Mouse (Mus musculus) CH12.LX (cell line): ENCODE measurements around the gene Tmprss4. TPM values are rescaled to one million over a fixed set of nuclear protein-coding genes. Genes with fewer than 3 reads are reported as not detected.

Source experiments
- DNase-seq: peaks from one replicate; pipeline ENCODE4 v3.0.0-alpha.2; 2013; ENCODE audit errors: extremely low read depth
- H3K27ac ChIP-seq: 2 replicates; pipeline ENCODE4 v1.5.1; 2012; ENCODE audit warnings: low read depth, mild to moderate bottlenecking, control low read depth, moderate library complexity; ENCODE audit not compliant: insufficient read depth
- H3K27me3 ChIP-seq: replicated peaks from 2 replicates; pipeline ENCODE3; 2012; ENCODE audit warnings: inconsistent platforms
- H3K36me3 ChIP-seq, 2 experiments: replicated peaks in 1 of 2; 2 replicates each; pipeline versions ENCODE3 to v1.6.1; 2012; ENCODE audit warnings: inconsistent platforms in 1 of 2, low read length in 1 of 2, mild to moderate bottlenecking in 1 of 2, mixed read lengths in 1 of 2, moderate library complexity in 1 of 2; ENCODE audit not compliant: control insufficient read depth in 1 of 2, insufficient read depth in 1 of 2
- H3K4me1 ChIP-seq, 2 experiments: 2 replicates each; pipeline ENCODE4 v1.6.1; 2012; ENCODE audit warnings: inconsistent platforms in 1 of 2, moderate library complexity in 1 of 2; ENCODE audit not compliant: insufficient read depth in 2 of 2, control insufficient read depth in 1 of 2
- H3K4me2 ChIP-seq: 2 replicates; pipeline ENCODE4 v1.6.1; 2012; ENCODE audit warnings: low read depth, mild to moderate bottlenecking, control low read depth; ENCODE audit not compliant: poor library complexity, insufficient read depth, severe bottlenecking
- H3K4me3 ChIP-seq, 3 experiments: fragments of 150-350 bp in 1 of 3; sonication (generic) in 1 of 3; replicated peaks in 1 of 3; 2 replicates each; pipeline versions ENCODE3 to v1.5.1; 2011 to 2012; ENCODE audit warnings: low read depth in 2 of 3, low read length in 2 of 3, mild to moderate bottlenecking in 2 of 3, moderate library complexity in 2 of 3, control low read depth in 1 of 3, improper control_type of control experiment in 1 of 3, inconsistent platforms in 1 of 3, mixed read lengths in 1 of 3; ENCODE audit not compliant: poor library complexity in 1 of 3
- H3K79me2 ChIP-seq: replicated peaks from 2 replicates; pipeline ENCODE4 v1.6.1; 2012; ENCODE audit warnings: mild to moderate bottlenecking, moderate library complexity; ENCODE audit not compliant: control insufficient read depth, poor library complexity, insufficient read depth, severe bottlenecking; ENCODE audit errors: extremely low read depth
- H3K9ac ChIP-seq: 2 replicates; pipeline ENCODE4 v1.6.1; 2012; ENCODE audit warnings: low read depth, mild to moderate bottlenecking, control low read depth, moderate library complexity; ENCODE audit not compliant: insufficient read depth
- H3K9me3 ChIP-seq: replicated peaks from 2 replicates; pipeline ENCODE3; 2012; ENCODE audit warnings: low read length, inconsistent platforms, mixed read lengths
- BHLHE40 ChIP-seq: IDR thresholded peaks from 2 replicates; pipeline ENCODE4 v1.6.1; 2011; ENCODE audit warnings: mild to moderate bottlenecking, low read depth, low read length, improper control_type of control experiment
- CHD2 ChIP-seq: IDR thresholded peaks from 2 replicates; pipeline ENCODE4 v1.6.1; 2011; ENCODE audit warnings: low read length, improper control_type of control experiment
- ELF1 ChIP-seq: IDR thresholded peaks from 2 replicates; pipeline ENCODE4 v1.6.1; 2014; ENCODE audit warnings: low read depth, mild to moderate bottlenecking, inconsistent platforms, low read length, improper control_type of control experiment
- EP300 ChIP-seq: IDR thresholded peaks from 2 replicates; pipeline ENCODE4 v1.6.1; 2011; ENCODE audit warnings: low read length, improper control_type of control experiment
- HCFC1 ChIP-seq: IDR thresholded peaks from 2 replicates; pipeline ENCODE4 v1.6.1; 2012; ENCODE audit warnings: low read depth, mild to moderate bottlenecking, inconsistent platforms, low read length, improper control_type of control experiment
- IRF4 ChIP-seq: IDR thresholded peaks from 2 replicates; pipeline ENCODE4 v1.6.1; 2014; ENCODE audit warnings: low read depth, mild to moderate bottlenecking, inconsistent platforms, low read length, improper control_type of control experiment
- JUN ChIP-seq: IDR thresholded peaks from 2 replicates; pipeline ENCODE4 v1.6.1; 2011; ENCODE audit warnings: low read depth, mild to moderate bottlenecking, low read length, improper control_type of control experiment, moderate library complexity; ENCODE audit not compliant: insufficient read depth
- NELFE ChIP-seq: IDR thresholded peaks from 2 replicates; pipeline ENCODE4 v1.6.1; 2011; ENCODE audit warnings: low read depth, low read length, improper control_type of control experiment
- POLR2A ChIP-seq: IDR thresholded peaks from 2 replicates; pipeline ENCODE4 v1.6.1; 2011; ENCODE audit warnings: low read depth, mild to moderate bottlenecking, improper control_type of control experiment, low read length
- POLR2AphosphoS2 ChIP-seq: IDR thresholded peaks from 2 replicates; pipeline ENCODE4 v1.6.1; 2011; ENCODE audit warnings: low read depth, low read length, improper control_type of control experiment
- RAD21 ChIP-seq: IDR thresholded peaks from 2 replicates; pipeline ENCODE4 v1.6.1; 2011; ENCODE audit warnings: low read depth, mild to moderate bottlenecking, low read length, improper control_type of control experiment, moderate library complexity
- USF1 ChIP-seq: IDR thresholded peaks from 2 replicates; pipeline ENCODE4 v1.6.1; 2014; ENCODE audit warnings: low read depth, mild to moderate bottlenecking, inconsistent platforms, low read length, improper control_type of control experiment
- USF2 ChIP-seq: conservative IDR thresholded peaks from 2 replicates; pipeline ENCODE4 v1.6.1; 2011; ENCODE audit warnings: low read depth, low read length, improper control_type of control experiment
- ZC3H11A ChIP-seq: IDR thresholded peaks from 2 replicates; pipeline ENCODE4 v1.6.1; 2012; ENCODE audit warnings: low read depth, mild to moderate bottlenecking, inconsistent platforms, low read length, improper control_type of control experiment
- ZNF384 ChIP-seq: IDR thresholded peaks from 2 replicates; pipeline ENCODE4 v1.6.1; 2012; ENCODE audit warnings: low read depth, low read length, improper control_type of control experiment, inconsistent platforms
- dilution Hi-C: fragments of 300-500 bp; cut with MboI; formaldehyde crosslinking; loops from 2 replicates; pipeline ENCODE4 v1.14.3; 2020; ENCODE audit warnings: low sequenced_read_pairs; ENCODE audit not compliant: extremely low pct_unique_long_range_greater_than_20kb, extremely low pct_ligation_motif_present
- in situ Hi-C: fragments of 300-500 bp; cut with MboI; formaldehyde crosslinking; loops from 3 replicates; pipeline ENCODE4 v1.14.3; 2019; ENCODE audit warnings: low sequenced_read_pairs, low pct_ligation_motif_present, low pct_unique_long_range_greater_than_20kb, mixed read lengths
- polyA plus RNA-seq: library from polyadenylated mRNA; unstranded; fragments of >175 nt; gene quantifications from 2 replicates; pipeline ENCODE4 v1.2.1, GENCODE M21; 2012; ENCODE audit warnings: low read depth; ENCODE audit not compliant: insufficient read length
- total RNA-seq, 2 experiments: library from RNA; depleted of rRNA; stranded (reverse); fragments of 300-350 nt in 1 of 2; fragments of >200 nt in 1 of 2; gene quantifications; 2 replicates each; pipeline ENCODE4 v1.2.3; 2012 to 2014

Gene Tmprss4
- total and polyA plus RNA-seq, 3 experiments: not detected

DNA sequence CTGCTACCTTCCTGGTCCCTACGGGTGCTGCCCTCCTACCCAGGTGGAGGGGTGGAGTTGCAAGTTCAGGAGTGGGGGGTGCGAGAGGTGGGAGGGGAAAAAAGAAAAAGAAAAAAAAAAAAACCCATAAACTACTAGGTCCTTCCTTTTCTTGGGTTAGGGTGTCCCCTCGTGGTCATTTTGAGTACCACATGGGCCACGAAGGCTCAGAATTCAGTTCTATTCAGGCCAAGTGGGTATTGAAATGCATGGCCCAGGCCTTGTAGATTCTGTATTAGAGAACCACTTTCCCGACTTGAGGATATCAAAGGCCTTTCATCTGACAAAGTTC lies 57.7 kb downstream of the Tmprss4 start (continued):
- TF ChIP-seq USF2: no peak
- TF ChIP-seq RAD21: peak; percentile 96
- peak; percentile 98 for TF ChIP-seq ZNF384
- TF ChIP-seq JUN: no peak
- peak; percentile 38; the same call in 1 of the 2 replicates for TF ChIP-seq NELFE

DNA sequence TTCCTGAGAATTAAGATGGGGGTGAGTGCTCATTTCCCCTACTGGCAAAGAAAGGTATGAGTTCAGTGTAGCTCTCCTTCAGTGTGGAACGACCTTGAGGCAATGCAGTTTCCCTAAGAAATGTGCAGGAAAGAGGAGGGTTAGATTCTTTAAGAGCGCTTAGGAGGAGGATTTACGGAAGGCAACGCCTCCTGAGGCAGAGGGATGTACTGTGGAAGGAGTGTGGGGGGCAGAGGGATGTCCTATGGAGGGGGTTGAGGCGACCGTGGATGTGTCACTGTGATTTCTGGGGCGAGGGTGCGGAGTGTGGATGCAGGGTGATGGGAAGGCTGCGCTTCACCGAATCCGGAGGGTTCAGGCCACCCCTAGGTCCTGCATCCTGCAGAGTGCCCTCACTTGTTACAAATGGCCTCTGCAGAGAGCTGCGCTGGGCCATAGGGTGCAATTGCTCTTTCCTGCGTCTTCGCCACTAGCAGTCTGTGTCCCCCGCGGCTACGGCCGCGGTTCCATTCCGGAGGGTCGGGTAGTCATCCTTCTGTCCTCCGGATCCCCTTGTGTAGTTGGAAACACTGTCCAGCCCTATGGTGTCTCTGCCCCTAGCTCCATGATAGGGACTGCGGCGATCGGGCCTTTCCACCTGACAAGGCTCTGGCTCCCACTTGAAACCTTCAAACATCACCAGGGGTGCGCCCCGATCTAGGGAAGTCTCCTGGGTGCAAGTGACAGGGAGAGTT lies 58.2 kb downstream of the Tmprss4 start:
- Histone ChIP-seq H3K79me2 (no peaks in the 10 kb centered on the region), H3K9ac (no peak overlapping the region), H3K27me3 (peaks cover 92% of the 10 kb centered on the region), H3K9me3 (no peaks in the 10 kb centered on the region), H3K4me3 (no peak overlapping the region), H3K27ac (no peak overlapping the region), H3K36me3 (no peaks in the 10 kb centered on the region)
- no peak for DNase-seq
- in situ Hi-C loops: no loop called here
- TF ChIP-seq IRF4 (no peak), ZC3H11A (no peak), EP300 (no peak), POLR2A (no peak), ELF1 (no peak)
- TF ChIP-seq, all 38 proteins: peak for 0
- H3K4me2 ChIP-seq: 0 out of 2 replicates have a peak overlapping the region, but pooled peaks have one; percentile 27
- H3K4me1 ChIP-seq: 0 out of 4 replicates have a peak, but pooled peaks cover 0 to 4% of the 10 kb centered on the region in 2 experiments
- dilution Hi-C loops: no loop called here

DNA sequence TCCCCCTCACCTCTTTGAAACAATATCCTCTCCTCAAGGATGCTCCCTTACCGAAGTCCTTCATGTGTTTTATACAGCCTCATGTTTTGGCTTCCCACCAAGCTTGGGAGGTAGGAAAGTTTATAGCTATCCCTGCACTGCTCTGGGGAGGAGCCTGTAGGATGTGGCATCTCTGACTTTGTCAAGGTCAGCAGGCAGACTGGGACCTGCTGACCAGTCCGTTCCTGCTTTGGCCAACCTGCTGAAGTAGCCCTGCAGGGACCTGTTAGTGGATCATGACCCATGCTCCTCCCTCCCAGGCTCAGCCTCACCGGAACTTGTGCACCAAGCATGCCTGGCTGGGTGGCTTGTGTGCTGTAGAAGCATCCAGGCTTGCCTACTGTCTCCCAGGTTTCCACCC lies 61.2 kb downstream of the Tmprss4 start:
- H3K4me3 ChIP-seq: no peak overlapping the region
- dilution Hi-C loops: no loop called here

DNA sequence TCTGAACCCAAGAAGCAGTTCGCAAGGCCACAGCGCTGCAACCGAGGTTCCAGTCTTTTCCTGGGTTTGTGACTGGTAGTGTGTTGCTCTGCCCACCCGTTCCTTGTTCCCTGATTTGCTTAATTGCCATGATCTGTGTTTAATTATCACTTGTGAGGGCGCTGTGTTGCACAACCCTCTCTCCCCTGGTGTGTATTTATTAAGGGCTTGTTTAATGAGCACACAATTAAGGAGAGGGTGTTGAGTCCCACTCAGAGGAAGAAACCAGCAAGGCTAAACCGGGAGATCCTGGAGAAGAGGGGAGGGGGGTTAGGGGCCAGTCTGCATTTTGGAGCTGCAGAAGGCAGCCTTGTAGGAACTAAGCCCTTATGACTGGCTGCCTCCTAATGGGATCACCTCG lies 62.9 kb downstream of the Tmprss4 start:
- dilution Hi-C loops (no loop called here), in situ Hi-C loops (no loop called here)
- DNase-seq: no peak
- no peak for TF ChIP-seq HCFC1
- no peak for TF ChIP-seq USF1
- no peak for TF ChIP-seq CHD2
- TF ChIP-seq EP300: no peak
- TF ChIP-seq POLR2A: no peak
- no peak for TF ChIP-seq BHLHE40
- peaks cover 95% of the 10 kb centered on the region for H3K27me3 ChIP-seq
- H3K9ac ChIP-seq: no peak overlapping the region
- peaks cover 4 to 11% of the 10 kb centered on the region in 2 experiments; a peak in 2 of 4 replicates for H3K4me1 ChIP-seq
- no peaks in the 10 kb centered on the region for H3K79me2 ChIP-seq
- H3K27ac ChIP-seq: no peak overlapping the region
- H3K4me3 ChIP-seq: no peak overlapping the region
- H3K9me3 ChIP-seq: no peaks in the 10 kb centered on the region
- no peaks in the 10 kb centered on the region for H3K36me3 ChIP-seq
- H3K4me2 ChIP-seq: no peak overlapping the region

More for the DNA sequence above, 61.2 kb downstream of the Tmprss4 start:
- Histone ChIP-seq H3K9me3 (no peaks in the 10 kb centered on the region), H3K4me2 (no peak overlapping the region), H3K27me3 (peaks cover 91% of the 10 kb centered on the region), H3K4me1 (peaks cover 4 to 11% of the 10 kb centered on the region in 2 experiments; a peak in 2 of 4 replicates), H3K27ac (no peak overlapping the region), H3K9ac (no peak overlapping the region), H3K36me3 (no peaks in the 10 kb centered on the region), H3K79me2 (no peaks in the 10 kb centered on the region)
- TF ChIP-seq POLR2AphosphoS2: no peak
- DNase-seq: no peak
- in situ Hi-C loops: no loop called here
